Mouse (Mus musculus): Measurements from ENCODE around the gene Acadm. TPM values are rescaled to one million over a fixed set of nuclear protein-coding genes. Genes with fewer than 3 reads are reported as not detected.

Gene Acadm
- polyA plus RNA-seq, 1 experiment from 2014 or later: 55.8 TPM

DNA sequence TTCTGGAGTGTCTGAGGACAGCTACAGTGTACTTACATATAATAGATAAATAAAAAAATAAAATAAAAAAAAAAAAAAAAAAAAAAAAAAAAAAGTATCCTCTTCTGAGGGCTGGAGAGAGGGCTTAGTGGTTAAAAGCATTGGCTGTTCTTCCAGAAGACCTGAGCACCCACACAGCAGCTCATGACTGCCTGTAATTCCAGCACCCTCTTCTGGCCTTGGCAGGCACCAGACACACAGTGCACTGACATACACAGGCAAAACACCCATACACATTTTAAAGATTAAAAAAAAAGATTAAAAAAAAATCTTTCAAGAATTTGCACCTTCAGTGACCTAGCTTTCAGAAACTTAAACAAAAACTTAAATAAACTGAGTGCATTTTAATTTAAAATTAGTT, 58.1 kb downstream of the Acadm start:
- Histone ChIP-seq H3K27ac (no peak overlapping the region), H3K36me3 (replicated peaks) (no peaks in the 10 kb centered on the region), H3K4me1 (no peaks in the 10 kb centered on the region), H3K9ac (no peak overlapping the region), H3K4me3 (no peak overlapping the region), H3K27me3 (replicated peaks) (no peaks in the 10 kb centered on the region), H3K9me3 (no peaks in the 10 kb centered on the region), H3K4me2 (no peak overlapping the region)
- ATAC-seq (replicated peaks): no peak; the same call in 1 of the 2 replicates

Other genes starting within 250 kb of the Acadm start
- gene St6galnac3, start 219.5 kb downstream of the Acadm start, polyA plus RNA-seq (2015; fragmentation: Nextera tagmentation; extraction: Ambion mirVana): 22.7 and 25.3 TPM in 2 replicates
- gene Asb17, start 100.4 kb downstream of the Acadm start, polyA plus RNA-seq (2015; fragmentation: Nextera tagmentation; extraction: Ambion mirVana): 0.06 and 0.19 TPM in 2 replicates
- gene Msh4, start 38.5 kb downstream of the Acadm start, polyA plus RNA-seq (2015; fragmentation: Nextera tagmentation; extraction: Ambion mirVana): 0.17 and 0.22 TPM in 2 replicates
- 49.5 and 51.3 TPM in 2 replicates for gene Rabggtb, start 31.6 kb downstream of the Acadm start, polyA plus RNA-seq (2015; fragmentation: Nextera tagmentation; extraction: Ambion mirVana)
- 9.1 and 9.9 TPM in 2 replicates for gene Slc44a5, start 28.8 kb upstream of the Acadm start, polyA plus RNA-seq (2015; fragmentation: Nextera tagmentation; extraction: Ambion mirVana)